Mouse (Mus musculus): ENCODE data around the gene Mat2a.
"Not testable (repeated sequence)": the region's sequence is repeated elsewhere in the genome, so short reads cannot be mapped to it uniquely, and the experiment has no call there.

Gene Mat2a

GRCm38 (mm10) chr6:72456567-72456966, 17.2 kb upstream of the Mat2a start:
- in situ Hi-C loops (cut with MboI): no loop called here

- in situ Hi-C loops (cut with MboI): no loop called here
Observed at GRCm38 (mm10) chr6:72454833-72455373, 15.5 kb upstream of the Mat2a start.

- in situ Hi-C loops (cut with MboI): no loop called here
Observed at GRCm38 (mm10) chr6:72454072-72454746, 14.9 kb upstream of the Mat2a start.

GRCm38 (mm10) chr6:72453578-72453977, 14.2 kb upstream of the Mat2a start:
- in situ Hi-C loops (cut with MboI): no loop called here

GRCm38 (mm10) chr6:72452329-72452728, 13.0 kb upstream of the Mat2a start:
- in situ Hi-C loops (cut with MboI): no loop called here

GRCm38 (mm10) chr6:72451778-72452177, 12.4 kb upstream of the Mat2a start:
- in situ Hi-C loops (cut with MboI): not testable (repeated sequence)

GRCm38 (mm10) chr6:72447487-72447886, 8.1 kb upstream of the Mat2a start:
- in situ Hi-C loops (cut with MboI): no loop called here

GRCm38 (mm10) chr6:72445011-72445410, 5.7 kb upstream of the Mat2a start:
- in situ Hi-C loops (cut with MboI): no loop called here

- in situ Hi-C loops (cut with MboI): no loop called here
Observed at GRCm38 (mm10) chr6:72442921-72443604, 3.7 kb upstream of the Mat2a start.

- in situ Hi-C loops (cut with MboI): no loop called here
Observed at GRCm38 (mm10) chr6:72440186-72440990, 1.0 kb upstream of the Mat2a start.

- in situ Hi-C loops (cut with MboI): no loop called here
Observed at GRCm38 (mm10) chr6:72438862-72439354, 450 bp downstream of the Mat2a start.

GRCm38 (mm10) chr6:72438226-72438625, 1.1 kb downstream of the Mat2a start:
- in situ Hi-C loops (cut with MboI): no loop called here

GRCm38 (mm10) chr6:72432153-72432552, 7.2 kb downstream of the Mat2a start:
- in situ Hi-C loops (cut with MboI): no loop called here

GRCm38 (mm10) chr6:72430989-72431921, 8.1 kb downstream of the Mat2a start:
- in situ Hi-C loops (cut with MboI): no loop called here

- in situ Hi-C loops (cut with MboI): loop anchor here (10.0 kb wide), 1 partner anchor 136 kb away; no protein-coding TSS in a partner anchor
Observed at GRCm38 (mm10) chr6:72429061-72429842, 10.1 kb downstream of the Mat2a start.

GRCm38 (mm10) chr6:72428036-72428435, 11.3 kb downstream of the Mat2a start:
- in situ Hi-C loops (cut with MboI): loop anchor here (10.0 kb wide), 1 partner anchor 137 kb away; no protein-coding TSS in a partner anchor

GRCm38 (mm10) chr6:72425646-72426045, 13.7 kb downstream of the Mat2a start:
- in situ Hi-C loops (cut with MboI): loop anchor here (10.0 kb wide), 1 partner anchor 139 kb away; no protein-coding TSS in a partner anchor

GRCm38 (mm10) chr6:72420901-72421300, 18.5 kb downstream of the Mat2a start:
- in situ Hi-C loops (cut with MboI): loop anchor here (10.0 kb wide), 1 partner anchor 144 kb away; no protein-coding TSS in a partner anchor

- in situ Hi-C loops (cut with MboI): loop anchor here (10.0 kb wide), 1 partner anchor 145 kb away; no protein-coding TSS in a partner anchor
Observed at GRCm38 (mm10) chr6:72419806-72420205, 19.6 kb downstream of the Mat2a start.

GRCm38 (mm10) chr6:72418279-72418678, 21.1 kb downstream of the Mat2a start:
- in situ Hi-C loops (cut with MboI): no loop called here
